Mouse (Mus musculus): Measurements from ENCODE around the gene Rhobtb3. TPM values are rescaled to one million over a fixed set of nuclear protein-coding genes. Genes with fewer than 3 reads are reported as not detected.

The Rhobtb3 gene
- total RNA-seq, 2 experiments from 2014 or later: 3.2 to 6.7 TPM

DNA sequence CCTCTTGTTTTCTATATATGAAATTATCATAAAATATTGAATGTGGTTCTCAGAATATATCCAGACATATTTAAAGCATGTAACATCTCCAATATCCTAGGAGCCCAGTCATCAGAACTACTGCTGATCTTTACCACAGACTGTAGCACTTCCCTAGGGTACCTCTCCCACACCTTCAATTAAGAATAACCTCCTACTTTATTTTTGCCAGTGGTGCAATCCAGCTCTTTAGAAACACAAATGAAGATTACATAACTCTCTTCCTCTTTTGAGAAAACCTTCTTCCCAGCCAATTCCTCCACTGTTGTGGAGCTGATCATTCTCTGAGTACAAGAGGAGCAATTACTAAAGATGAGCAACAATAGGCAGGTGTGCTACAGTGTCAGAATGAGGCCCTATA lies 123.8 kb downstream of the Rhobtb3 start:
- ATAC-seq (replicated peaks; ENCODE audit: poor library complexity, severe bottlenecking): peak; percentile 75

Other genes starting within 250 kb of the Rhobtb3 start
- 2.4 and 3.5 TPM in 2 replicates for gene Ell2, start 237.2 kb downstream of the Rhobtb3 start, total RNA-seq (2014; fragmentation: Nextera tagmentation)
- gene Ell2, start 237.2 kb downstream of the Rhobtb3 start, total RNA-seq (2017): 3.6 and 6.7 TPM in 2 replicates
- 143 and 158 TPM in 2 replicates for gene Glrx, start 104.1 kb downstream of the Rhobtb3 start, total RNA-seq (2014; fragmentation: Nextera tagmentation)
- 130 and 142 TPM in 2 replicates for gene Glrx, start 104.1 kb downstream of the Rhobtb3 start, total RNA-seq (2017)
- 1.2 TPM in 1 of 2 replicates, not detected in the other for gene Spata9, start 23.2 kb upstream of the Rhobtb3 start, total RNA-seq (2014; fragmentation: Nextera tagmentation)
- gene Spata9, start 23.2 kb upstream of the Rhobtb3 start, total RNA-seq (2017): 0.60 TPM in 1 of 2 replicates, not detected in the other
- 5.7 and 13.8 TPM in 2 replicates for gene Rfesd, start 74.8 kb upstream of the Rhobtb3 start, total RNA-seq (2014; fragmentation: Nextera tagmentation)
- gene Rfesd, start 74.8 kb upstream of the Rhobtb3 start, total RNA-seq (2017): 6.2 and 6.7 TPM in 2 replicates
- 0.64 TPM in 1 of 2 replicates, not detected in the other for gene Gpr150, start 113.1 kb upstream of the Rhobtb3 start, total RNA-seq (2014; fragmentation: Nextera tagmentation)
- gene Gpr150, start 113.1 kb upstream of the Rhobtb3 start, total RNA-seq (2017): 0.04 and 1.0 TPM in 2 replicates
- 9.9 and 15.8 TPM in 2 replicates for gene Arsk, start 154.7 kb upstream of the Rhobtb3 start, total RNA-seq (2014; fragmentation: Nextera tagmentation)
- gene Arsk, start 154.7 kb upstream of the Rhobtb3 start, total RNA-seq (2017): 15.3 and 16.9 TPM in 2 replicates
- 29.8 and 33.2 TPM in 2 replicates for gene Ttc37, start 154.8 kb upstream of the Rhobtb3 start, total RNA-seq (2014; fragmentation: Nextera tagmentation)
- gene Ttc37, start 154.8 kb upstream of the Rhobtb3 start, total RNA-seq (2017): 37.3 and 42.9 TPM in 2 replicates